Mouse (Mus musculus) stomach, postnatal 0 days (tissue): ENCODE results near the gene Selenom.

ENCODE experiments used
- CTCF ChIP-seq: IDR thresholded peaks from 2 replicates; pipeline ENCODE4 v1.5.1; 2016; ENCODE audit warnings: antibody characterized with exemption, low read depth, mild to moderate bottlenecking, moderate library complexity
- EP300 ChIP-seq: optimal IDR thresholded peaks from 2 replicates; pipeline ENCODE3; 2016; ENCODE audit warnings: antibody characterized with exemption

DNA sequence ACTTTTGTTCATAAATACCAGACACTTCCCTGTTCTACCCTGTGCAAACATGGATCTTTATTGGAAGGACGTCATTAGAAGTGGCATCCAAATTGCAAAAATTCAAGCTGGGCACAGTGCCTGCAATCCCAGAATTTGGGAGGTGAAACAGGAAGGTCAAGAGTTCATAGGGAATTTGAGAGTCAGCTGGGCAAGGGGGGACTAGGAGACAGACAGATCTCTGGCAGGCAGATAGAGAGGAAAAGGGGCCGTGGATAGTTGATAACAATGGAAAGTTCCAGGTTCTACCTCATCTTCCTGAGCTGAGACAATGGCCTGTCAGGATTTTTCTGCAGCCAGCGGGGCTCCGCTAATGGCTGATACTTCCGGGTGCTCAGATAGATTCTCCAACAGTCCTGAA lies 35.3 kb downstream of the Selenom start:
- TF ChIP-seq CTCF (no peak), EP300 (no peak)
